Mouse (Mus musculus): Measurements from ENCODE around the gene Hoxb13. TPM values are rescaled to one million over a fixed set of nuclear protein-coding genes. Genes with fewer than 3 reads are reported as not detected.

Gene Hoxb13
- not detected for total RNA-seq (2022)

- DNase-seq (ENCODE audit: low spot score), result no peak
Measured at GRCm38 (mm10) chr11:96193521-96194400, at the start of gene Hoxb13. Gene Hoxb13 (plus strand): TSS chr11:96194316.

GRCm38 (mm10) chr11:96145622-96146270, 48.4 kb upstream of the Hoxb13 start:
- DNase-seq (ENCODE audit: low spot score), result peak; percentile 46

- no peak for DNase-seq (ENCODE audit: low spot score)
Measured at GRCm38 (mm10) chr11:96147471-96147870, 46.6 kb upstream of the Hoxb13 start.

- no peak for DNase-seq (ENCODE audit: low spot score)
Measured at GRCm38 (mm10) chr11:96164769-96165168, 29.3 kb upstream of the Hoxb13 start.

GRCm38 (mm10) chr11:96168125-96168524, 26.0 kb upstream of the Hoxb13 start:
- no peak for DNase-seq (ENCODE audit: low spot score)

GRCm38 (mm10) chr11:96169016-96169415, 25.1 kb upstream of the Hoxb13 start:
- no peak for DNase-seq (ENCODE audit: low spot score)

DNA sequence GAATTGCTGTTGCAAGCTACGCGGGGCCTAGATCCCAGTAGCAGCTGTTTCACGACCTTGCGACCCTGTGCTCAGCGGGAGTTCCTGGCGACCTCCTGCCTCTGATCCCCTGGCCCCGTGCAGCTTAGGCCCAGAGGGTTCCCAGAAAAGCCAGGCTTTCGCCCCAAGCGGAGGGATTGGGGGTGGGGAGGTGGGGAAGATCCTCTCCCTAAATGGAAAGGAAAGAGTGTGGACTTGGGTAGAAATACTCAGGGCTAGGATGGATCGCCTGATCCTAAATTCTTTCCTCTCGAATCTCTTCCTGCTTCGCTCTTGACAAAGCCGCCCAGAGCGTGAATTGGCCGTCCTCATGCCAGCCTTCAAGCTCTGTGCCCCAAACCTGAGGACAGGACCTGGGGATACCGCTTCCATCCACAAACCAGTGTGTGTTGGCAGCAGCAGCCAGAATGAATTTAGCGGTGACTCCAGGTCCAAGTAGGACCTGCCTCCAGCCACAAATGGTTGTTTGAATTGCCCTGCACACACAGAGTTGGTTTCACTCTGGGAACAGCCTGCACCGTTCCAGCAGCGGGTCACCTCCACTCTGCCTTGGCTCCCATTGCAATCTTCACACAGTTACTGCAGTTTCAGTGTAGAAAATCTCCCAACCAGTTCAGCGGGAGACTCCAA, 23.3 kb upstream of the Hoxb13 start:
- DNase-seq (ENCODE audit: low spot score), result no peak

DNA sequence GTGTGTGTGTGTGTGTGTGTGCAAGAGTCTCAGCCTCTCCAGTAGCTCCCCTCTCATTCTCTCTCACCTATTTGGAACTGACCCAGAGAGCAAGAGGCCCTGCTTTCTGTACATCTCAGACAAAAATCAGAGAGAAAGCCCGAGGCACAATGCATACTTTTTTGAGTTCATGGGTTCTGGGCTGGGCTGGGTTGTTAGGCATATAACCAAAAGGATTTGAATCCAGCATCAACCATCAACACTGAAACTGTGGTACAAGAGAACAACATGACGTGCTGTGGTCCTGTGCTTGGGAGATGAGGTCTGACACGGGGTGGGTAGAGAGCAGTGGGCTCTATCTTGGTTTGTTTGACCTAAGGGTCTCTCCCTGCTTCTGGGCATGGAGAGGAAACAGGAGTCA, 22.5 kb upstream of the Hoxb13 start:
- DNase-seq (ENCODE audit: low spot score), result no peak

DNA sequence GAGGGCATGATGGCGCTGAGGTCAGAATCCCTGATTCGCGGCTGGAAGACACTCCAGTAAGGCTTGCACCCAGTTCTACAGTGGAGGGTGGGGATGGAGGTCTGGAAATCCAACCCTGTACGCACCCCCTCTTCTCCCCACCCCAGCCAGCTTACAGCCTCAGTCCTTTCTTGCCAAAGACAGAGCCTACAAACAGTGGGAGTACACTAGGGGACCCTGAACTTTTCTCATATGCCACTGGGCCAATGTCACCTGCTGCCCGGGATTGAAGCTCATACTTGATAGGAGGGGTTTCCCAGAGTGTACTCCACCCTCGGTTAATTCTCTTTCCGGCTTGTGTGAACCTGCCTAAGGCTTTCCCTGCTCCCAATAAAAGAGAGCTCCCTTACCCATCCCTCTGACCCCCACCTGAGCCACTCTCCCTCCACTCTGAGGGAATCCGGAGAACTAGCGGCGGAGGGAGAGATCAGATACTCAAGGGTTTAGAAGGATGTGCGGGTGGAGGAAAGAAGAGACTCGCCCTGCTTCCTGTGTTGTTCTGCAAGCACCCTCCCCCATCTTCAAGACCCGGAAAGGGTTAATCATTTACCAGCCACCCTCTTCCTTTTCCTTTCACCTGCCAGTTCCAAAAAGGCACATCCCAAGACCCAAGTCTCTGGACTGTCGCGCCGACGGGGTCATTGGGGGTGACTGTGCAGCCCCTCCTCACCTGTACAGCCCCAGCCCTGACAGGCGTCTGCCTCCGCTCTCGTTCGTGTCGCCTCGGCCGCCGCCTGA, 21.4 kb upstream of the Hoxb13 start:
- DNase-seq (ENCODE audit: low spot score), result no peak

DNA sequence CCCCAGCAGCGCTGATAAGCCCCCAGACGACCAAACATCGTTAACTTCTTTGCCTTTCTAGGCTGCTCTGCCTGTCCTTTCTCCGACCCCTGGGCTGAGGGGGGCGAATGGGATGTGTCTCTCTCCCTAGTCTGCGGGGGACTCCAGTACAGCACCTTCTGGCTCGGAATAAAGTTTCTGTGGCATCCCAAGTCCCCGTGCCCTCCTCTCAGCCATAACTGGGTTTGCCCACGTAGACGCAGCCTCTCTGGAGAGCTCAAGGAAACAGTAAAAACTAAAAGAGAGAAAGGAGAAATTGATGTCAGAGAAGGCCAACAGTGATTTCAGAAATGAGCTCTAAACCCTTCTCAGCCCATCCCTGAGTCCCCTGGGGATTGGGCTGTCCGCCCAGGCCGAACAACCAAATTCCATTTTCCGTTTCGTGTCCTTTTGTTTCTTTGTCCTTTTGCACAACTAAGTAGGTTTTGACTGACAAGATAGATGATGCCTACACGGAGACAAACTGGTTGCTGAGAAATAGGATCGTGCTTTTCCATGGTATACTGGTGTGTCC, 20.8 kb upstream of the Hoxb13 start:
- DNase-seq (ENCODE audit: low spot score), result no peak

GRCm38 (mm10) chr11:96174881-96175280, 19.2 kb upstream of the Hoxb13 start:
- DNase-seq (ENCODE audit: low spot score), result no peak

DNA sequence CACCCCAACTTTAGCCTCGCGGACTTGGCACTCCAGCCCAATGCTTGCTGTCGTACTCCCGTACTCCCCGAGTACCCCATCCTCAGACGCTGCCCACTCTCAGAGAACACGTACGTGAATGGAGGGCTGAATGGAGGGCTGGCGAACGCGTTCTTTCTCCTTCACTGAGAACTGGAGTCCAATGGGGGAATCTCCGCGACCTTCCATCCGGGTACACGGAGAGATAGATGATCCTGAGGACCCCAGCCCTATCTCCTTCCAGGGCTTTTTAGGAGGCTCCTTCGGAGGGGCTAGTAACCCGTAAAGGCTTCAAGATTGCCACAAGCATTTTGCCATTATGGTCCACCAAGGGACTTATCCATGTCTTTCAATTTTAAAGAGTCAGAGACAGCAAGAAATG, 18.6 kb upstream of the Hoxb13 start:
- no peak for DNase-seq (ENCODE audit: low spot score)

DNA sequence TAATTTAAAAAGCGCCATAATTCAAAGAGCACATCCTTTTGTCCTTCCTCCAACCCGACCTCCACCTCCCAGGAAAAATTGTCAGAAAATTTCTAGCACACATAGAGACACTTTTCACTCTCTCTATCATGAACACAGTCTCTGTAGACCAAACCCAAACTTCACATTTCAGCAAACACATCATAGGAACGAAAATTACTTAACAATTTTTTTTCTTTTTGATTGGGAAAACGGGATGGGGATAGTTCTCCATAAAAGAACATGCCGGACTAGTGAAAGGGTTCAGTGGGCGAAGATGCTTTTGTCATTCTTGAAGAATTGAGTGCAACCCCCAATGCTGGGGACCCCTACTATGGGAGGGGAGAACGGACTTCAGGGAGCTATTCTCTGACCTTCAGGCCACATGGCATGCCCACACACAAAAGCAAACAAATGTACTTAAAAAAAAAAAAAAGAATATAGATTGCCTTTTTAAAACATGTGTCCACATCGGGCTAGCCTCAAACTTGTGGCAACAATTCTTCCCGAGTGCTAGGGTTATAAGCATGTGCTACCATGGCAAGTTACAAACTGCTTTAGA, 18.1 kb upstream of the Hoxb13 start:
- DNase-seq (ENCODE audit: low spot score), result no peak

GRCm38 (mm10) chr11:96176841-96177240, 17.3 kb upstream of the Hoxb13 start:
- no peak for DNase-seq (ENCODE audit: low spot score)

GRCm38 (mm10) chr11:96177546-96178174, 16.5 kb upstream of the Hoxb13 start:
- no peak for DNase-seq (ENCODE audit: low spot score)

- no peak for DNase-seq (ENCODE audit: low spot score)
Measured at GRCm38 (mm10) chr11:96178356-96178755, 15.8 kb upstream of the Hoxb13 start.

DNA sequence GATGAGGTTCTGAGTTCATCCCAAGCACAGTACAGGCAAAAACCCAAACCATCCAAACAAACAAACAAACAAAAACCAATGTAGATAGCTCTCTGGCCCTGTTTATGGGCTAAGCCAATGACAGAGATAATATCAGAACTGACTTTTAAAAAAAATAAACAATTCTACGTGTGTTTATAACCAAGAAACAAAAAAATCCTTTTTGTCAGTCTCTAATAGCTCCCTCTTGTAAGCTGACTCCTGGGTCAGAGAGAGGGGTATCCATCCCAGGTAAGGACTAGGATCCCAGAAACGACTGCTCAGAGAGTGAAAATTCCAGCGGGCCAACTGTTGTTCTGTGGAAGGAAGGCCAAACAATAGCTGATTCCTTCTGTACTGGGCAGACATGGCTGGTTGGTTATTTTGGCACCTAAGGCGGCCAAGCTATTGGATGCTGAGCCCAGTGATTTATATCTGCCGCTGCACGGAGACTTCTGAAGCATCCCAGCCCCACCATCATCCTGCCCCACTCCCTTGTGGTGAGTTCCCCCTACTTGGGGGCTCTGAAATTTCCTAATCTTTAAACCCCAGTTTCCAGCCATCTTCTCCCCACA, 15.1 kb upstream of the Hoxb13 start:
- DNase-seq (ENCODE audit: low spot score), result no peak

DNA sequence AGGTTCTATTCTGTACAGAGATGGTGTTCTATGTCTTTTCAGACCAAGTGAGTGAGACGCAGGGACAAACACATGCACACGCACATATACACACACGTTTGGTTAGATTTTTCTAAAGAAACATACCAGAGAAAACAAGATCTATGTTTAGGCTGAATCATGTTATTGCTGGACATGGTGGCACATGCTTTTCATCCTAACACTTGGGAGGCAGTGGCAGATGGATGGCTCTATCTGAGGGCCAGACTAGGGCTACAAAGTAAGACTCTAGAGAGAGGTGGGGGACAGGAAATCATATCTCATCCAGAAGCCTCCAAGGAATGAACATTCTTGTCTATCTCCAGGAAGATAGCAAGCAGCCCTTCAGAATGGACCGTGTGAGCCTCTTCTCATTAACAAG, 13.1 kb upstream of the Hoxb13 start:
- DNase-seq (ENCODE audit: low spot score), result no peak

GRCm38 (mm10) chr11:96184233-96184632, 9.9 kb upstream of the Hoxb13 start:
- DNase-seq (ENCODE audit: low spot score), result no peak

- DNase-seq (ENCODE audit: low spot score), result no peak
Measured at GRCm38 (mm10) chr11:96187321-96187720, 6.8 kb upstream of the Hoxb13 start.
